Mouse (Mus musculus) gastrocnemius, postnatal 4 days (tissue): Measurements from ENCODE around the gene Hist1h2ag. TPM values are rescaled to one million over a fixed set of nuclear protein-coding genes. Genes with fewer than 3 reads are reported as not detected.

Experiments
- microRNA-seq: library from miRNA; unstranded; fragments of <30 nt; microRNA quantifications from one replicate; pipeline ENCODE4 v1.2.0, GENCODE M21; 2021
- total RNA-seq, 2 experiments: library from RNA; stranded (reverse); gene quantifications; 2 replicates each; pipeline ENCODE4 v1.2.3; 2021

Hist1h2ag gene
- total RNA-seq, 2 experiments from 2014 or later = 270 to 354 TPM

Small RNAs within 50 kb of the gene (microRNA-seq; reads per million reads assigned to microRNA genes)
- gene Gm26300 (not detected), gene Gm44390 (not detected), gene Gm44486 (not detected)

Other genes starting within 250 kb of the Hist1h2ag start
- gene Hist1h2bq, start 232.7 kb downstream of the Hist1h2ag start, total RNA-seq = 100 to 1,000 TPM; 278 to 369 TPM
- gene Hist1h2ao, start 232.5 kb downstream of the Hist1h2ag start, total RNA-seq = 100 to 1,000 TPM; 431 to 590 TPM
- gene Hist1h4m, start 231.2 kb downstream of the Hist1h2ag start, total RNA-seq = 100 to 1,000 TPM; 582 to 750 TPM
- 100 to 1,000 TPM in 1 of 2 experiments, 10 to 100 TPM in 1; 93.9 to 147 TPM for gene Hist1h4n, start 210.7 kb downstream of the Hist1h2ag start, total RNA-seq
- 100 to 1,000 TPM; 215 to 300 TPM for gene Hist1h2ap, start 209.4 kb downstream of the Hist1h2ag start, total RNA-seq
- gene Hist1h2br, start 209.2 kb downstream of the Hist1h2ag start, total RNA-seq = 100 to 1,000 TPM; 275 to 365 TPM
- gene Zfp184, start 97.8 kb downstream of the Hist1h2ag start, total RNA-seq = 1 to 10 TPM; 1.4 to 2.6 TPM
- not detected for gene Pom121l2, start 61.8 kb downstream of the Hist1h2ag start, total RNA-seq
- under 1 TPM; 0.20 to 0.21 TPM for gene Prss16, start 33.2 kb downstream of the Hist1h2ag start, total RNA-seq
- 100 to 1,000 TPM; 276 to 360 TPM for gene Hist1h2ah, start 7.4 kb downstream of the Hist1h2ag start, total RNA-seq
- 100 to 1,000 TPM; 393 to 555 TPM for gene Hist1h2bk, start 7.1 kb downstream of the Hist1h2ag start, total RNA-seq
- gene Hist1h4i, start 1.6 kb downstream of the Hist1h2ag start, total RNA-seq = 100 to 1,000 TPM; 143 to 189 TPM
- 100 to 1,000 TPM; 250 to 321 TPM for gene Hist1h2bj, start 270 bp upstream of the Hist1h2ag start, total RNA-seq
- not detected for gene Vmn1r188, start 41.5 kb upstream of the Hist1h2ag start, total RNA-seq
- not detected for gene Vmn1r189, start 62.9 kb upstream of the Hist1h2ag start, total RNA-seq
- not detected for gene Vmn1r191, start 141.0 kb upstream of the Hist1h2ag start, total RNA-seq
- not detected for gene Vmn1r192, start 148.2 kb upstream of the Hist1h2ag start, total RNA-seq
- not detected for gene Vmn1r193, start 180.2 kb upstream of the Hist1h2ag start, total RNA-seq
- not detected for gene Vmn1r194, start 201.3 kb upstream of the Hist1h2ag start, total RNA-seq
- not detected for gene Vmn1r195, start 227.6 kb upstream of the Hist1h2ag start, total RNA-seq
- gene Vmn1r196, start 247.0 kb upstream of the Hist1h2ag start, total RNA-seq = not detected